Mouse (Mus musculus) limb, embryonic 11.5 days (tissue): ENCODE measurements around the gene Piga. TPM values are rescaled to one million over a fixed set of nuclear protein-coding genes. Genes with fewer than 3 reads are reported as not detected.

Experiments
- ATAC-seq: fragments of 200-750 bp; cut with Nextera tagmentation; 2 replicates; pipeline ENCODE4 v1.8.0; 2017; ENCODE audit warnings: low read depth; ENCODE audit not compliant: insufficient number of reproducible peaks, low FRiP score, low TSS enrichment
- DNase-seq: peaks from one replicate; pipeline ENCODE4 v3.0.0-alpha.2; 2015; ENCODE audit warnings: low spot score
- H3K27ac ChIP-seq: fragments of 300-500 bp; sonication (generic); replicated peaks from 2 replicates; pipeline ENCODE4 v1.5.1; 2014; ENCODE audit warnings: low read depth, mild to moderate bottlenecking, low read length
- H3K27me3 ChIP-seq: fragments of 300-500 bp; sonication (generic); 2 replicates; pipeline ENCODE4 v1.6.1; 2014; ENCODE audit warnings: mild to moderate bottlenecking, low read length, mixed read lengths; ENCODE audit not compliant: control insufficient read depth, insufficient read depth
- H3K36me3 ChIP-seq: fragments of 300-500 bp; sonication (generic); 2 replicates; pipeline ENCODE4 v1.6.1; 2014; ENCODE audit warnings: mild to moderate bottlenecking, low read length, moderate library complexity, mixed read lengths; ENCODE audit not compliant: control insufficient read depth, insufficient read depth
- H3K4me1 ChIP-seq: fragments of 300-500 bp; sonication (generic); 2 replicates; pipeline ENCODE4 v1.6.1; 2014; ENCODE audit warnings: low read length, mixed read lengths; ENCODE audit not compliant: control insufficient read depth, insufficient read depth
- H3K4me2 ChIP-seq: fragments of 300-500 bp; sonication (generic); 2 replicates; pipeline ENCODE4 v1.6.1; 2014; ENCODE audit warnings: low read depth, mild to moderate bottlenecking, moderate library complexity; ENCODE audit not compliant: severe bottlenecking
- H3K4me3 ChIP-seq: fragments of 300-500 bp; sonication (generic); 2 replicates; pipeline ENCODE4 v1.5.1; 2014; ENCODE audit warnings: low read depth, low read length
- H3K9ac ChIP-seq: fragments of 300-500 bp; sonication (generic); 2 replicates; pipeline ENCODE4 v1.6.1; 2014; ENCODE audit warnings: mild to moderate bottlenecking, low read length
- H3K9me3 ChIP-seq: fragments of 300-500 bp; sonication (generic); 2 replicates; pipeline ENCODE4 v1.6.1; 2016; ENCODE audit warnings: low read length; ENCODE audit not compliant: control insufficient read depth
- WGBS: fragments of 180-500 bp; shearing (Covaris S2); extraction: QIAGEN DNeasy Blood & Tissue Kit; methylation state at CpG from one replicate; pipeline ENCODE4 v1.1.7; 2014; 5-methylcytosine and 5-hydroxymethylcytosine counted together
- polyA plus RNA-seq: library from polyadenylated mRNA; unstranded; fragments of >200 nt; fragmentation: Nextera tagmentation; extraction: Ambion mirVana; gene quantifications from 2 replicates; pipeline ENCODE4 v1.2.1, GENCODE M21; 2014

Piga gene
- polyA plus RNA-seq, 1 experiment from 2014 or later = 20.1 TPM

GRCm38 (mm10) chrX:164440140-164440539 lies 20.6 kb downstream of the Piga start:
- Histone ChIP-seq H3K36me3 (no peaks in the 10 kb centered on the region), H3K27me3 (peaks cover 12% of the 10 kb centered on the region), H3K4me1 (no peaks in the 10 kb centered on the region), H3K9ac (no peak overlapping the region), H3K4me3 (no peak overlapping the region), H3K9me3 (no peaks in the 10 kb centered on the region), H3K27ac (no peak overlapping the region), H3K4me2 (no peak overlapping the region)
- no peak for DNase-seq
- WGBS = 80% methylated on average over 2 of the region's 2 CpGs
- no peak for ATAC-seq

- WGBS = 77% methylated on average over 3 of the region's 3 CpGs
- ATAC-seq (no peak), DNase-seq (no peak)
- H3K9ac ChIP-seq = no peak overlapping the region
- H3K27me3 ChIP-seq = peaks cover 12% of the 10 kb centered on the region
- no peak overlapping the region for H3K27ac ChIP-seq
- H3K9me3 ChIP-seq = no peaks in the 10 kb centered on the region
- no peaks in the 10 kb centered on the region for H3K4me1 ChIP-seq
- no peak overlapping the region for H3K4me2 ChIP-seq
- H3K4me3 ChIP-seq = no peak overlapping the region
- H3K36me3 ChIP-seq = no peaks in the 10 kb centered on the region
Measured at GRCm38 (mm10) chrX:164440703-164441102, 21.1 kb downstream of the Piga start.

GRCm38 (mm10) chrX:164441306-164441705 lies 21.7 kb downstream of the Piga start:
- H3K27ac ChIP-seq = no peak overlapping the region
- H3K4me1 ChIP-seq = no peaks in the 10 kb centered on the region
- H3K27me3 ChIP-seq = peaks cover 11% of the 10 kb centered on the region; the same call in 1 of the 2 replicates
- 67% methylated on average over 3 of the region's 3 CpGs for WGBS
- H3K4me3 ChIP-seq = no peak overlapping the region
- ATAC-seq (no peak), DNase-seq (no peak)
- no peaks in the 10 kb centered on the region for H3K36me3 ChIP-seq
- no peak overlapping the region for H3K9ac ChIP-seq
- no peak overlapping the region for H3K4me2 ChIP-seq
- H3K9me3 ChIP-seq = no peaks in the 10 kb centered on the region

DNA sequence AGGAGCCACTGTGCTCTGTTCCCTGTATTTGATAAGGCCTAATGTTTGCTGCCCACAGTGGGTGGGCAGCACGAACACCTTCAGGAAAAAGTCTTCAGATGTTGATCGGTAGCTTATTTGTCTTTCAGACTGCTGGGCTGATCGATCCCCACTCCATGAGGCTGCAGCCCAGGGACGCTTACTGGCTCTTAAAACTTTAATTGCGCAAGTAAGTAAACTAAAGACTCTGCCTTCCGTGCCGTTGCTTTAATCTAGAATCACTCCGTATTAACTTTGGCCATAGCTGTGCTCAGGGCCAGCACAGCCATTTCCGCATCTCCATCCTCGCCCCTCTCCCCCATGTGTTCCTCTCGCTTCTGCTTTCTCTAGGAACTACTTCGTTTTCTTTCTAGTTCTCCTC lies 26.0 kb downstream of the Piga start:
- Histone ChIP-seq H3K27me3 (peaks cover 8% of the 10 kb centered on the region; the same call in 1 of the 2 replicates), H3K4me3 (no peak overlapping the region), H3K4me2 (no peak overlapping the region), H3K36me3 (no peaks in the 10 kb centered on the region), H3K27ac (no peak overlapping the region), H3K9me3 (no peaks in the 10 kb centered on the region), H3K9ac (no peak overlapping the region), H3K4me1 (no peaks in the 10 kb centered on the region)
- no peak for DNase-seq
- 76% methylated on average over 12 of the region's 12 CpGs for WGBS
- ATAC-seq = no peak

- Histone ChIP-seq H3K27me3 (peaks cover 5% of the 10 kb centered on the region; the same call in 1 of the 2 replicates), H3K4me3 (no peak overlapping the region), H3K36me3 (no peaks in the 10 kb centered on the region), H3K4me1 (no peaks in the 10 kb centered on the region), H3K9me3 (no peaks in the 10 kb centered on the region), H3K4me2 (no peak overlapping the region), H3K27ac (no peak overlapping the region), H3K9ac (no peak overlapping the region)
- 78% methylated on average over 10 of the region's 10 CpGs for WGBS
- ATAC-seq = no peak
- no peak for DNase-seq
Measured at GRCm38 (mm10) chrX:164446106-164446551, 26.5 kb downstream of the Piga start.

DNA sequence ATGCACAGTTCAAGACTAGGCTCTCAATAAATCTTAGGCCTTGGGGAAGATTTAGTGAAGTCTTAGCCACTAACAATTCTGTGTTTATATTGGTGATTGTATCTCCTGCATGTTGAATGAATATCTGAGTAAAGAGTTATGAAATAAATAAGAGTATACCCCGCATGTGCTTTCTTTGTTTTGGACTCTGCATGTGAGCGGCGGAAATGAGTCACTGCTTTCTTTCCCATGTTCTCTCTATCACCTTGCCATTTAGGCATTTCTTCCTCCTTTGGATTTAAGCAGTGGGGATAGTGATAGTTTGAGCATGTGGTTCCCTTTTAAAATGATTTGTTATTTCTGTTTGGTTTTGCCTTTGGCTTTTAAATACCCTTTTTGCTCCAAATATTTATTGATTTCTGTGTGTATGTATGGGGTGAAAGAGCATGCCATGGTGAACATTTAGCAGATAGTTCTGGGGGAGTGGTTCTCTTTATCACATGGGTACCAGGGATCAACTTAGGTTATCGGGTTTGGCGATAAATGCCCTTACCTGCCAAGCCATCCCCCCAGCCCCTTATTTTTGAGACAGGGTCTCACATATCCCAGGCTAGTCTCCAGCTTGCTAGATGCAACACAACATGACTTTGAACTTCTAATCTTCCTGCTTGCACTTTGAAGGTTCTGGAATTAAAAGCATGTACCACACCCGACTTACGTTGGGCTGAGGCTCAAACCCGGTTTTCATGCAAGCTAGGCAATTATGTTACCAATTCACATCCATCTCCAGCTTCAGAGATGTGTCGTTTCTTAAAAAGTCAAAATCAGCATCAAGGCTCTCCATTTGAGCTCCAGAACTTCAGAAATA lies 27.5 kb downstream of the Piga start:
- Histone ChIP-seq H3K4me3 (no peak overlapping the region), H3K4me1 (no peaks in the 10 kb centered on the region), H3K27me3 (0 out of 2 replicates have a peak, but pooled peaks cover 3% of the 10 kb centered on the region), H3K9ac (no peak overlapping the region), H3K4me2 (no peak overlapping the region), H3K9me3 (no peaks in the 10 kb centered on the region), H3K36me3 (no peaks in the 10 kb centered on the region), H3K27ac (no peak overlapping the region)
- 89% methylated on average over 9 of the region's 9 CpGs for WGBS
- DNase-seq (no peak), ATAC-seq (no peak)

- H3K27ac ChIP-seq = no peak overlapping the region
- WGBS = 81% methylated on average over 2 of the region's 2 CpGs
- H3K4me1 ChIP-seq = no peaks in the 10 kb centered on the region
- H3K4me3 ChIP-seq = no peak overlapping the region
- H3K9ac ChIP-seq = no peak overlapping the region
- no peak overlapping the region for H3K4me2 ChIP-seq
- 0 out of 2 replicates have a peak, but pooled peaks cover 3% of the 10 kb centered on the region for H3K27me3 ChIP-seq
- ATAC-seq (no peak), DNase-seq (no peak)
- no peaks in the 10 kb centered on the region for H3K9me3 ChIP-seq
- H3K36me3 ChIP-seq = no peaks in the 10 kb centered on the region
Measured at GRCm38 (mm10) chrX:164447682-164448071, 28.1 kb downstream of the Piga start.

DNA sequence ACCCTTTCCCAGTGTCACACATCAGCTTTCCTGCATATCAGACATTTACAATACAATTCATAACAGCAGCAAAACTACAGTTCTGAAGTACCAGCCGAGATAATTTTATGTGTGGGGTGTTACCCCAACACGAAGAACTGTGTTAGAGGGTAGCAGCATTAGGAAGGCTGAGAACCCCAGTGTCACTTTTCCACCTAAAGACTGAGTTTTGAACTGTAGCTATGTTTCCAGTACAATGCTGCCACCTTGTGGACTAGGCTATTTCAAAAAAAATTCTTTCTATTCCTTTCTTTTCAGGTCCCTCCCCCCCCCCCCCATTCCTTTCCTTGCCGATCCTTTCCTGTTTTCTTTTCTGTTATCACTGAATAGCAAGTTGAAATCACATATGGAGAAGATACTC lies 29.6 kb downstream of the Piga start:
- WGBS = 43% methylated on average over 3 of the region's 3 CpGs
- Histone ChIP-seq H3K27me3 (no peaks in the 10 kb centered on the region), H3K9me3 (no peaks in the 10 kb centered on the region), H3K9ac (no peak overlapping the region), H3K36me3 (no peaks in the 10 kb centered on the region), H3K4me2 (no peak overlapping the region), H3K27ac (no peak overlapping the region), H3K4me3 (no peak overlapping the region), H3K4me1 (no peaks in the 10 kb centered on the region)
- DNase-seq = peak; percentile 37
- no peak; the same call in 1 of the 2 replicates for ATAC-seq
